Mouse (Mus musculus) embryonic facial prominence, embryonic 13.5 days (tissue): ENCODE data around the gene Fuz. TPM values are rescaled to one million over a fixed set of nuclear protein-coding genes. Genes with fewer than 3 reads are reported as not detected.

Source experiments
- ATAC-seq: fragments of 200-750 bp; cut with Nextera tagmentation; 2 replicates; pipeline ENCODE4 v1.8.0; 2017; ENCODE audit warnings: low read depth; ENCODE audit not compliant: insufficient number of reproducible peaks, insufficient read depth, low FRiP score, low TSS enrichment
- H3K27ac ChIP-seq: fragments of 300-500 bp; sonication (generic); 2 replicates; pipeline ENCODE4 v1.5.1; 2015; ENCODE audit warnings: moderate library complexity, mild to moderate bottlenecking, inconsistent platforms
- H3K27me3 ChIP-seq: fragments of 300-500 bp; sonication (generic); 2 replicates; pipeline ENCODE4 v1.6.1; 2015; ENCODE audit warnings: mild to moderate bottlenecking, inconsistent platforms
- H3K36me3 ChIP-seq: fragments of 300-500 bp; sonication (generic); 2 replicates; pipeline ENCODE4 v1.6.1; 2015; ENCODE audit warnings: mild to moderate bottlenecking, inconsistent platforms
- H3K4me1 ChIP-seq: fragments of 300-500 bp; sonication (generic); 2 replicates; pipeline ENCODE4 v1.6.1; 2015; ENCODE audit warnings: inconsistent platforms
- H3K4me2 ChIP-seq: fragments of 300-500 bp; sonication (generic); 2 replicates; pipeline ENCODE4 v1.6.1; 2015; ENCODE audit warnings: moderate library complexity, mild to moderate bottlenecking, inconsistent platforms
- H3K4me3 ChIP-seq: fragments of 300-500 bp; sonication (generic); 2 replicates; pipeline ENCODE4 v1.5.1; 2015; ENCODE audit warnings: mild to moderate bottlenecking, inconsistent platforms
- H3K9ac ChIP-seq: fragments of 300-500 bp; sonication (generic); 2 replicates; pipeline ENCODE4 v1.6.1; 2015; ENCODE audit warnings: mild to moderate bottlenecking, inconsistent platforms
- H3K9me3 ChIP-seq: fragments of 300-500 bp; sonication (generic); 2 replicates; pipeline ENCODE4 v1.6.1; 2016; ENCODE audit warnings: inconsistent platforms
- WGBS: fragments of 180-500 bp; shearing (Covaris S2); methylation state at CpG from one replicate; pipeline ENCODE4 v1.1.7; 2015; ENCODE audit warnings: mixed read lengths; 5-methylcytosine and 5-hydroxymethylcytosine counted together
- polyA plus RNA-seq: library from polyadenylated mRNA; unstranded; fragments of >200 nt; fragmentation: Nextera tagmentation; extraction: Ambion mirVana; gene quantifications from 2 replicates; pipeline ENCODE4 v1.2.1, GENCODE M21; 2015

The Fuz gene
- polyA plus RNA-seq, 1 experiment from 2014 or later: 29.7 TPM

DNA sequence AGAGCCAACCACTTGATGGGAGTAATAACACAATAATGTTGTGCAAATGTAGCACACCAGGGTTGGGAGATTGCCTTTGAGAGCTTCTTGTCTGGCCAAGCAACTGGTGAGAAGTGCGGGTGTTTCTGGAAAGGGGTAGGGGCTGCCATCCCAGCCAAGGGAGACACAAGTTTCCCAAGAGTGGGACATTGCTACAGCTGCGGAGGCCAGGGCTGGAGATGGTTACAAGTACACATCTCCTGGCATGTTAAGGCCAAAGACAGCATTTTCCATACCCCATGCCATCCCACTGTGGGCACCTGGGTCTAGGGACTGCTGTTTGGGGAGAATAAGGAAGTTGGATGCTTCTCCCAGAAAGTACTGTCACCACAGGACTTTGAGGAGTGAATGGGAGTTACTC, 42.8 kb upstream of the Fuz start:
- Histone ChIP-seq H3K9me3 (no peaks in the 10 kb centered on the region), H3K27ac (no peak overlapping the region), H3K4me3 (no peak overlapping the region), H3K4me2 (no peak overlapping the region), H3K9ac (0 out of 2 replicates have a peak overlapping the region, but pooled peaks have one; percentile 69), H3K27me3 (no peaks in the 10 kb centered on the region), H3K36me3 (peaks cover 12% of the 10 kb centered on the region), H3K4me1 (peaks cover 64% of the 10 kb centered on the region)
- 92% methylated on average over 2 of the region's 2 CpGs for WGBS
- no peak for ATAC-seq

- Histone ChIP-seq H3K9ac (peak overlapping the region; percentile 69), H3K4me1 (peaks cover 69% of the 10 kb centered on the region), H3K27me3 (no peaks in the 10 kb centered on the region), H3K4me3 (peak overlapping the region; percentile 51), H3K9me3 (no peaks in the 10 kb centered on the region), H3K4me2 (peak overlapping the region; percentile 90), H3K36me3 (peaks cover 12% of the 10 kb centered on the region), H3K27ac (peak overlapping the region; percentile 88)
- ATAC-seq: no peak
- 36% methylated on average over 26 of the region's 26 CpGs for WGBS
Measured at GRCm38 (mm10) chr7:44853596-44854355, 42.1 kb upstream of the Fuz start.

- 1% methylated on average over 45 of the region's 45 CpGs for WGBS
Measured at GRCm38 (mm10) chr7:44854356-44855031, 41.4 kb upstream of the Fuz start.

DNA sequence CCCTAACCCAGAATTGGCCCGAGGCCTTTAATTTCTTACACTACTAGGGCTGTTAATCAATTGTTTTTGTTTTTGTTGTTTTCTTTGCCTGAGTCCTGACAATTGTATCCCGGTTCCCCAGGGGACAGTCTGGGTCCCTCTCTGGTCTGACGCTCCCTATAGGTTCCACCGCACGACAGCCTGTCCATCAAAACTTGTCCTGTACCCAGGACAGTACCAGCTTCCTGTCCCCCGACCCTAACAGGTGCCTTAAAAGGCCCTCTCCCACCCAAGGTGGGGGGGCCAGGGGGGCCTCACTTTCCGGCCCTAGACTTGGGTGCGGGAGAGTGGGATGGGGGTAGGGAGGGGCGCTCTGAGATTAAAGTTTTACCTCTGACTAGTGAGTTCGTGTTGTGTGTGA, 40.8 kb upstream of the Fuz start:
- 40% methylated on average over 10 of the region's 10 CpGs for WGBS
- Histone ChIP-seq H3K27me3 (no peaks in the 10 kb centered on the region), H3K4me1 (peaks cover 69% of the 10 kb centered on the region), H3K36me3 (peaks cover 12% of the 10 kb centered on the region), H3K27ac (peak overlapping the region; percentile 88), H3K4me2 (peak overlapping the region; percentile 90), H3K9ac (peak overlapping the region; percentile 69), H3K9me3 (no peaks in the 10 kb centered on the region), H3K4me3 (peak overlapping the region; percentile 51)
- no peak for ATAC-seq

More at GRCm38 (mm10) chr7:44854356-44855031, 41.4 kb upstream of the Fuz start:
- Histone ChIP-seq H3K36me3 (peaks cover 12% of the 10 kb centered on the region), H3K27ac (peak overlapping the region; percentile 88), H3K4me2 (peak overlapping the region; percentile 90), H3K4me1 (peaks cover 69% of the 10 kb centered on the region), H3K9ac (peak overlapping the region; percentile 69), H3K27me3 (no peaks in the 10 kb centered on the region), H3K4me3 (peak overlapping the region; percentile 51), H3K9me3 (no peaks in the 10 kb centered on the region)
- 0 out of 2 replicates have a peak, but pooled peaks have one; percentile 23 for ATAC-seq

DNA sequence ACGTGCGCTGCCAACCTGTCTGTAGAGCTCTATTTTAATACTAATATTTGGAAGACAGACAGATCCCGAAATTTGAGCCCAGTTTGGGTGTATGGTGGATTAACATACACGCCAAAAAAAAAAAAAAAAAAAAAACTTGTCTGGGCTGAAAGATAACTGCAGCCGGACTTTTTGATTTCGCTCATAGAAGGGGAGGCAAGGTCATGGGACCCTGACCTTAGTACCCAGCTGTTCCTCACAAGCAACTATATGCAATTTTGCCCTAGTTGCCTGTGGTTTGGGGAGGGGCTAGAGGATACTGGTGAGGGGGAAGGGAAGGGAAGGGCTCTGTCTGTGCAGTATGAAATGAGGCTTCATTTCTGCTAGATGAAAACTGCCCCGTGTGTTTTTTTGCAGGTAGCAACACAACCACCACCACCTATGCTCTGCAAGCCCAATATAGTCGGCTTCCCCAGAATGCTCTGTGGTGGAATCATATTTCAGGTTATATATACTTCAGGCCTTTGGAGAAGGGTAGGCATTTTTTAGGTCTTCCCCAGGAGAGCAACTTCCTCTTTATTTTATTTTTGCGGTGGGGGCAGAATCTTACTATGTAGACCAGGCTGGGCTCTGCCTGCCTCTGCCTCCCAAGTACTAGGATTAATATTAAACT, 39.5 kb upstream of the Fuz start:
- no peak for ATAC-seq
- peak overlapping the region; percentile 89 for H3K9ac ChIP-seq

GRCm38 (mm10) chr7:44857042-44857552, 38.8 kb upstream of the Fuz start, which contains the start of gene Pnkp:
TSS of gene Pnkp (plus strand) at chr7:44857139.
- H3K4me3 ChIP-seq: peak within 1 kb of the TSS; percentile 78
- peaks cover 21% of the 10 kb centered on the region for H3K36me3 ChIP-seq
- H3K27ac ChIP-seq: peak within 1 kb of the TSS; percentile 95
- H3K9ac ChIP-seq: peak within 1 kb of the TSS; percentile 89
- H3K4me2 ChIP-seq: peak within 1 kb of the TSS; percentile 89
- H3K4me1 ChIP-seq: peaks cover 62% of the 10 kb centered on the region
- H3K9me3 ChIP-seq: no peaks in the 10 kb centered on the region
- under 1% methylated on average over 32 of the region's 32 CpGs for WGBS
- peak; percentile 32 for ATAC-seq
- H3K27me3 ChIP-seq: no peaks in the 10 kb centered on the region

More for the DNA sequence above, 39.5 kb upstream of the Fuz start:
- peaks cover 67% of the 10 kb centered on the region for H3K4me1 ChIP-seq
- peaks cover 16% of the 10 kb centered on the region for H3K36me3 ChIP-seq
- peak overlapping the region; percentile 95 for H3K27ac ChIP-seq
- WGBS: 64% methylated on average over 9 of the region's 9 CpGs
- no peaks in the 10 kb centered on the region for H3K27me3 ChIP-seq
- H3K9me3 ChIP-seq: no peaks in the 10 kb centered on the region
- peak overlapping the region; percentile 89 for H3K4me2 ChIP-seq
- H3K4me3 ChIP-seq: peak overlapping the region; percentile 78

DNA sequence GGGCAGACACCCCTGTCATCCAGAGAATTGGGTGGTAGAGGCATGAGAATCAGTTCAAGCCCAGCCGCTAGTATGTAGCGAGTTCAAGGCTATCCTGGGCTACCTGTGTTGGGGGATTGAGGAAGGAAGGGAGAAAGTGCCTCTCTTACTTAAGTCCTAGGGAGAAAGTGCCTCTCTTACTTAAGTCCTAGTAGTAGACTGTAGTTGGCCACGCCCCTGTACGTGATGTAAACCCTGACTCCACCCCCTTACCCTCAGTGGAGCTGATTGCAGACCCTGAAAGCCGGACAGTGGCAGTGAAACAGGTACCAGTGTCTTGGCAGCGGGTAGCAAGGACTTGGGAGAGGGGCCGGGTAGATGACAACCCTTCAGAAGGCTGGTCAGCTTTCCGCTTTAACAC, 38.0 kb upstream of the Fuz start:
- H3K36me3 ChIP-seq: peaks cover 23% of the 10 kb centered on the region
- peak overlapping the region; percentile 78 for H3K4me3 ChIP-seq
- no peak for ATAC-seq
- no peaks in the 10 kb centered on the region for H3K9me3 ChIP-seq
- H3K4me2 ChIP-seq: peak overlapping the region; percentile 89
- peak overlapping the region; percentile 95; the same call in 1 of the 2 replicates for H3K27ac ChIP-seq
- WGBS: 26% methylated on average over 8 of the region's 8 CpGs
- H3K4me1 ChIP-seq: peaks cover 56% of the 10 kb centered on the region
- H3K9ac ChIP-seq: peak overlapping the region; percentile 89
- H3K27me3 ChIP-seq: no peaks in the 10 kb centered on the region

- ATAC-seq: no peak
- H3K4me2 ChIP-seq: no peak overlapping the region
- H3K4me1 ChIP-seq: peaks cover 36% of the 10 kb centered on the region
- H3K36me3 ChIP-seq: peaks cover 41% of the 10 kb centered on the region
- no peaks in the 10 kb centered on the region for H3K27me3 ChIP-seq
- H3K4me3 ChIP-seq: no peak overlapping the region
- no peaks in the 10 kb centered on the region for H3K9me3 ChIP-seq
- H3K9ac ChIP-seq: no peak overlapping the region
- WGBS: 89% methylated on average over 11 of the region's 11 CpGs
- no peak overlapping the region for H3K27ac ChIP-seq
Measured at GRCm38 (mm10) chr7:44859896-44860295, 36.0 kb upstream of the Fuz start.

GRCm38 (mm10) chr7:44860576-44861428, 35.1 kb upstream of the Fuz start:
- Histone ChIP-seq H3K4me3 (0 out of 2 replicates have a peak overlapping the region, but pooled peaks have one; percentile 10), H3K4me2 (peak overlapping the region; percentile 23; the same call in 1 of the 2 replicates), H3K36me3 (peaks cover 50% of the 10 kb centered on the region), H3K9ac (peak overlapping the region; percentile 49; the same call in 1 of the 2 replicates), H3K4me1 (peaks cover 40% of the 10 kb centered on the region), H3K27ac (peak overlapping the region; percentile 51; the same call in 1 of the 2 replicates), H3K27me3 (no peaks in the 10 kb centered on the region), H3K9me3 (no peaks in the 10 kb centered on the region)
- 63% methylated on average over 22 of the region's 22 CpGs for WGBS
- ATAC-seq: no peak

GRCm38 (mm10) chr7:44861429-44861816, 34.5 kb upstream of the Fuz start:
- no peak overlapping the region; the same call in 1 of the 2 replicates for H3K9ac ChIP-seq
- ATAC-seq: no peak
- H3K27me3 ChIP-seq: no peaks in the 10 kb centered on the region
- 79% methylated on average over 14 of the region's 14 CpGs for WGBS
- no peak overlapping the region for H3K4me2 ChIP-seq
- H3K27ac ChIP-seq: peak overlapping the region; percentile 51; the same call in 1 of the 2 replicates
- H3K36me3 ChIP-seq: peaks cover 56% of the 10 kb centered on the region
- H3K9me3 ChIP-seq: no peaks in the 10 kb centered on the region
- peaks cover 40% of the 10 kb centered on the region for H3K4me1 ChIP-seq
- no peak overlapping the region for H3K4me3 ChIP-seq
